Mouse (Mus musculus) gastrocnemius, postnatal 36 days (tissue): ENCODE data around the gene Wars2. TPM values are rescaled to one million over a fixed set of nuclear protein-coding genes. Genes with fewer than 3 reads are reported as not detected.

Experiments
- DNase-seq, 2 experiments: peaks; one replicate each; pipeline ENCODE4 v3.0.0; 2022
- intact Hi-C: fragments of 180-260 bp; cut with DNase I; formaldehyde crosslinking; loops from one replicate; pipeline ENCODE4 v1.15.1; 2025
- total RNA-seq, 2 experiments: library from RNA; stranded (reverse); gene quantifications; 2 replicates each; pipeline ENCODE4 v1.2.3; 2021

Wars2 gene
- total RNA-seq, 2 experiments from 2014 or later = 5.5 to 5.8 TPM

- intact Hi-C loops = no loop called here
- DNase-seq = no peak
Measured at GRCm38 (mm10) chr3:99183355-99184016, 42.6 kb downstream of the Wars2 start.

GRCm38 (mm10) chr3:99184373-99184772 is 43.5 kb downstream of the Wars2 start:
- DNase-seq = no peak
- intact Hi-C loops = no loop called here

- DNase-seq = no peak
- intact Hi-C loops = no loop called here
Measured at GRCm38 (mm10) chr3:99188097-99188496, 47.2 kb downstream of the Wars2 start.

GRCm38 (mm10) chr3:99193576-99193975 is 52.7 kb downstream of the Wars2 start:
- intact Hi-C loops = no loop called here
- no peak for DNase-seq

- intact Hi-C loops = no loop called here
- no peak for DNase-seq
Measured at GRCm38 (mm10) chr3:99203331-99203730, 62.5 kb downstream of the Wars2 start.

- intact Hi-C loops = no loop called here
- DNase-seq = no peak
Measured at GRCm38 (mm10) chr3:99208416-99208815, 67.5 kb downstream of the Wars2 start.

GRCm38 (mm10) chr3:99211105-99211698 is 70.3 kb downstream of the Wars2 start:
- no peak for DNase-seq
- intact Hi-C loops = no loop called here

- intact Hi-C loops = no loop called here
- DNase-seq = no peak
Measured at GRCm38 (mm10) chr3:99227807-99228206, 86.9 kb downstream of the Wars2 start.

GRCm38 (mm10) chr3:99233393-99234318 is 92.8 kb downstream of the Wars2 start:
- DNase-seq = peak in 1 of 2 experiments; percentile 63
- intact Hi-C loops = loop anchor here (2.0 to 10.0 kb wide), 3 partner anchors 511 to 705 kb away; no protein-coding TSS in a partner anchor

GRCm38 (mm10) chr3:99234319-99234869 is 93.5 kb downstream of the Wars2 start:
- intact Hi-C loops = loop anchor here (2.0 to 10.0 kb wide), 3 partner anchors 510 to 704 kb away; no protein-coding TSS in a partner anchor

GRCm38 (mm10) chr3:99235116-99235803 is 94.4 kb downstream of the Wars2 start:
- intact Hi-C loops = loop anchor here (2.0 to 10.0 kb wide), 2 partner anchors 510 to 704 kb away; no protein-coding TSS in a partner anchor
- no peak for DNase-seq

More at GRCm38 (mm10) chr3:99234319-99234869, 93.5 kb downstream of the Wars2 start:
- DNase-seq = no peak

- intact Hi-C loops = loop anchor here (2.0 to 10.0 kb wide), 2 partner anchors 509 to 703 kb away; no protein-coding TSS in a partner anchor
Measured at GRCm38 (mm10) chr3:99235804-99236755, 95.2 kb downstream of the Wars2 start.

GRCm38 (mm10) chr3:99238691-99239090 is 97.8 kb downstream of the Wars2 start:
- DNase-seq = no peak
- intact Hi-C loops = loop anchor here (10.0 kb wide), 1 partner anchor 506 kb away; no protein-coding TSS in a partner anchor

More at GRCm38 (mm10) chr3:99235804-99236755, 95.2 kb downstream of the Wars2 start:
- DNase-seq = no peak

GRCm38 (mm10) chr3:99239301-99240045 is 98.6 kb downstream of the Wars2 start:
- intact Hi-C loops = loop anchor here (5.0 to 10.0 kb wide), 3 partner anchors 255 to 633 kb away; no protein-coding TSS in a partner anchor
- no peak for DNase-seq

- intact Hi-C loops = loop anchor here (5.0 to 10.0 kb wide), 2 partner anchors 255 to 632 kb away; no protein-coding TSS in a partner anchor
- DNase-seq = no peak
Measured at GRCm38 (mm10) chr3:99240213-99240720, 99.4 kb downstream of the Wars2 start, which contains the start of gene Tbx15. TSS of gene Tbx15 (plus strand) at chr3:99240381.

- DNase-seq = peak in 1 of 2 experiments; percentile 45
- intact Hi-C loops = loop anchor here (5.0 to 10.0 kb wide), 2 partner anchors 254 to 631 kb away; no protein-coding TSS in a partner anchor
Measured at GRCm38 (mm10) chr3:99240811-99241738, 100.2 kb downstream of the Wars2 start.
